Mouse (Mus musculus): ENCODE measurements around the gene Mical3.

The Mical3 gene

DNA sequence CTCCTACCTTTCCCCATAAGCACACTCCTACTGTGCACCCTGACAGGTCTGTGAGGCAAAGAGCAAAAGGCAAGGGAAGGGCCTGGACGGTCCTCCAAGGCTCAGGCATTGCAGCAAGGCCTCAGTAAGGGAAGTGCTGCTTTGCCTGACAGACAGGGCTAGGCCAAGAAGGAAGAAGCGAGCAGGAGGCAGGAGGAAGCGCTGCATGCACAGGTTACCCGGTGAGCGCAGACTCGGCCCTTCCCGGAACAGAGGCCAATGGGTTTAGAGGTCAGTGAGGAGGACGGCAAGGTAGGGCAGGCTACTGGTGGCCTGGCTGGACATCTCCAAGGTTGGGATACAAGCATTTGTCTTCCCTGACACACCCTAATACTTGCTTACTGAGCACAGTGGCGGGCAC lies 44.6 kb downstream of the Mical3 start:
- in situ Hi-C loops (cut with MboI, MseI), result no loop called here

- in situ Hi-C loops (cut with MboI, MseI), result no loop called here
Observed at GRCm38 (mm10) chr6:121084050-121084480, 46.7 kb downstream of the Mical3 start.

DNA sequence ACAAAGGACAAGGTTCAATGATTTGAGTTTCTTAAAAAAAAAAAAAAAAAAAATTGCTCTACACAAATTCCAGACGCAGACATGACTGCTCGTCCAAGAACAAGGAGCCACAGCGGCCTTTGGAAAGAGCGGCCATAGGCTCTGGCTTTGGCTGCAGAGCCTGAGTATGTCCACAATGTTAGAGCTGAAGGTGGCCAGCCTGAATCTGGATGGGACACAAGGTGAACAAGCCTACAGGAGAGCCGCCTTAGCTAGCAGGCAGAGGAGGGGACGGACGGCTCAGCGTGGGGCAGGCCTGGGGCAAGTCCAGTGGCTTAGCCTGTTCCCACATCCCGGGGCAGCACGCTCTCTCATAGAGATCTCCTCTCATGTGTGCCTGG lies 48.7 kb downstream of the Mical3 start:
- in situ Hi-C loops (cut with MboI, MseI), result no loop called here

DNA sequence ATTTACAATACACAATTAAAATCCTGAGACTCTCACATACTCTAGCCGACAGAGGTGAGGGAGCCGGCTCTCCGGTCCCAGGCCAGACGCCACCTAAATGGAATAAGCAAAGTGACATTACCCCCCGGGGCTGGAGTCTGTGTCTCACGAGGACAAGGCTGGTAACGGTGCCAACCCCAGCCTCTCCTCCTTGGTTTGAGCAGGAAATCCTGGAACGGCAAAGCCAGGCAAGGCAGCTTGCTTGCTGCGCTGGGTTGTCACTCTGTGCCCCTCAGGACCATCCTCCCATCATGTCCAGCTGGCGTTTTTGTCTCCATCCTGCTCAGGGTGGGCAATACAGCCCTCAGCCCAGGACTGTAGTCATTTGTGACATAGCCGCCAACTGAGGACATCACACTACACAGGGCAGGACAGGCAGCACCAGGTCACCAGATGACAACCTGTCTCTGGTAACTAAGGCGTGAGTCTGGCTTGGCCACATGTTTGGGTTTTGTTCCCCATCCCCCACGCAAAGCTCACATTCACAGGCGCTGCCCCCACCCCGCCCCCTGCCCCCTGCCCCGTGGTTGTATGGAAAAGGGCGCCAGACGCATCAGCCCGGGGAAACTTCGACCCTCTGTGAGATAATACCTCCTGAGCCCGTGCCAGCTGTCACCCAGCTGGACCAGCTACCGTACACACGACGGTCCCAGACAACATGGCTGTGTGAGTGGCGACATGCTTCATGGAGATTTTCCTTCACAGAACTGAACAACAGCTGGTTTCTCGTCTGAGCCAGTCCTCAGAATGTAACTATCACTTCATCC lies 49.3 kb downstream of the Mical3 start:
- in situ Hi-C loops (cut with MboI, MseI), result no loop called here

DNA sequence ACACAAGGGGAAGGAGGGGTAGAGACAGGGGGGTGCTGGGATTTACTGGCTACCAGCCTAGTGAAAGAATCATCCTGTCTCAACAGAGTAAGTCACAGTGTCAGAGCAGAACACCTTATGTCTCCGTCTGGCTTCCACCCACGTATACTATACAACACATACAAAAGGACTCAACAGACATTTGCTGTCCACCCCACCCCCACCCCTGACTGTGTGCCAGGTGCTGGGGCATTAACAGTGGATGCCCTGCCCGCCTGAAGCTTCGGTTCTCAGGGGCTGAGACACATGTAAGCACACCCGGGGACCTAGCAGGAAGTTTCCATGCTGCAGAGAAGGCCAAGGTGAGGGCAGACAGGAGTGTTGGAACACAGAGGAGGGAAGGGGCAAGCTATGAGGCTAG lies 52.6 kb downstream of the Mical3 start:
- in situ Hi-C loops (cut with MboI, MseI), result no loop called here

DNA sequence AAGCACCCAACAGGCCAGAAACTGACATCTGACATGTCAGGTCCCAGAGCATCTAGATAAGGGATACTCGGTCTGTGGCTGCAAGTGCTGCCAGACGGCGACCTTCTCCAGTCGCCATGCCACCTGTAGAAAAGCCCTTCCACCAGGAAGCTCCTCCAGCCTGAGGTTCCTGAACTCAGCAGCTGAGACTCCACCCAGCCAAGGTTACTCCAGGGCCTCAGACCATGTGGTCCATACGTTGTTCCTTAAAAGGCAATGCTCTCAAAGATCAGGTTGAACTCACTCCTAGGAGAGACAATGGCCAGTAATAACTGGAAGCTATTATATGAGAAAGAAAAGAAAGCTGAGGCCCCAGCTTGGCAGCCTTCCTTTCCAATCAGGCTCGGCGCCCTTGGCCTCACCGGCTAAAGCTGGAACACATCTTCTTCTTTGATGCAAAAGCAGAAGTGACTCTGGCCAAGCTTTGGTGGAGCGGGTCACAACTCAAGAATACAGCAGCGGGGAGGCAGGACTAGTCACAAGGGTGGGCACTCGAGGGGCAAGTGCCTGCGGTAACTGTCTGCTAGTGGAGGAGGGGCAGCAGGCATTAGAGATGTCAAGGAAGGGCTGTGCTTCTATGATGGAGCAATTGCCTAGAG lies 53.8 kb downstream of the Mical3 start:
- in situ Hi-C loops (cut with MboI, MseI), result no loop called here

- in situ Hi-C loops (cut with MboI, MseI), result no loop called here
Observed at GRCm38 (mm10) chr6:121075763-121076162, 55.0 kb downstream of the Mical3 start.

DNA sequence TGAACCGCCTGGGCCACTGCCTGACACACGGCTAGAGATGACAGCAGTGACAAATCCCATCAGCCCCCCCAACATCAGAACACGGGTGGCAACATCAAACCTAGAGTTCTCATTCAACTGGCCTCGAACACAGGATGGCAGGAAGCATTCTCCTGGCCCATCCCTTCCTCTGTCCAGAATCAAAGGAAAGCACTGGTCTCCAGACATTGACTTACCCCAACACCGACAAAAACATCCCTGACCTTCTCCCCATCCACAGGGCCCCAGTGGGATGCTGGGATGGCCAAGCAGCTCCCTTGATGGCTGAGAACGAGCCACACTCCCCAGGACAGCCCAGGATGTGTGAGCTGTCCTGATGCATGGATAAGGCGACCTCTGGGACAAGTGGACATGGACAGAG lies 57.5 kb downstream of the Mical3 start:
- in situ Hi-C loops (cut with MboI, MseI), result loop anchor here in 1 of 2 experiments (25.0 kb wide), 1 partner anchor 711 kb away; the partner anchor contains the start of genes Ccdc77 and Kdm5a

DNA sequence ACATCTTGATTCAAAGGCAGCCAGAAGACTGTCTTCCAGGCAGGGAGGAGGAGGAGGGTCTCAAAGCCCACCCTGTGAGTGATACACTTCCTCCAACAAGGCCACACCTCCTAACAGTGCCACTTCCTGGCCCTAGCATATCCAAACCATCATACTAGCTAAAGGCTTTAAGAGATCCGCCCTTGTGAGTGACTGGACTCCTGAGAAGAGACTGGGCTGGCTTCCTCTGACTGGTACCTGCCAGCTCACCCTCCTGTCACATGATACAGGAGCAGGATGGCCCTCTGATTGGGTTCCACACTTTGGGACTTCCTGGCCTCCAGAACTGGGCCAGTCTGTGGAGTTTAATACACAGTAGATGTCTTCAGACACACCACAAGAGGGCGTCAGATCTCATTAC lies 58.2 kb downstream of the Mical3 start:
- in situ Hi-C loops (cut with MboI, MseI), result loop anchor here in 1 of 2 experiments (25.0 kb wide), 1 partner anchor 710 kb away; the partner anchor contains the start of genes Ccdc77 and Kdm5a

GRCm38 (mm10) chr6:121070584-121071230 lies 60.1 kb downstream of the Mical3 start:
- in situ Hi-C loops (cut with MboI, MseI), result loop anchor here in 1 of 2 experiments (25.0 kb wide), 1 partner anchor 708 kb away; the partner anchor contains the start of genes Ccdc77 and Kdm5a

DNA sequence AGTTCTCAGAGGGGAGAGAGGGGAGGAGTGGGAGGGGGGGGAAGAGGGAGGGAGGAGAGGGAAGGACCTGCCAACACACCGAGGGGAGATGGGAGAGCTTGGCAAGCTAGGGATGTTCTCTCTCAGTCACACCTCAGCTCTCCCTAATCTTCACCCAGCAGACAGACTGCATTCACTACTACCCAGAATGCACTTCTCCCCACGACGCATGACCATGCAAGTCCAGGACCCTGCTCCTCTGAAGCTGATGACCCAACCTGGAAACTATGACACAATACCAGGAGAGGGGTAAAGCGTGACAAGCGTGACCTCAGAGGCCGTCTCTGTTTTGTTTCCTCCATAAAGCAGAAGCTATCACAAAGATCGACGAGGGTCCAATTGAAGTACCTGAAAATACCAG lies 61.6 kb downstream of the Mical3 start:
- in situ Hi-C loops (cut with MboI, MseI), result loop anchor here in 1 of 2 experiments (5.0 to 25.0 kb wide), 2 partner anchors 272 to 707 kb away; partner anchors contain the start of genes Ccdc77 and Kdm5a

DNA sequence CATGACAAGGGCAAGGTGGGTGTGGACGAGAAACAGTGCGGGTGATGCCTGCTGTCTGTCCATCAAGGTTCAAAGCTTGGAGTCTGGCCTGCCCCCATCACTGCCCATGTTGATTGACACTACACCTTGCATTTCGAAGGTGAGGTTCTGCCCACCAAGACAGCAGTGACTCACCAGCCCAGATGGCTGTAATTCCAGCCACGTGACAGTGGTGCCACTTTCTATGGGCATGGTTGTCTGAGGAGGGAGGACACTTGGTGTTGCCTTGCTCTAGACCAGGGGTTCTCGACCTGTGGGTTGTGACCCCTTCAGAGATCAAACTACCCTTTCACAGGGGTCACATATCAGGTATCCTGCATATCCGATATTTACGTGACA lies 62.7 kb downstream of the Mical3 start:
- in situ Hi-C loops (cut with MboI, MseI), result loop anchor here in 1 of 2 experiments (5.0 to 25.0 kb wide), 2 partner anchors 271 to 706 kb away; partner anchors contain the start of genes Ccdc77 and Kdm5a

DNA sequence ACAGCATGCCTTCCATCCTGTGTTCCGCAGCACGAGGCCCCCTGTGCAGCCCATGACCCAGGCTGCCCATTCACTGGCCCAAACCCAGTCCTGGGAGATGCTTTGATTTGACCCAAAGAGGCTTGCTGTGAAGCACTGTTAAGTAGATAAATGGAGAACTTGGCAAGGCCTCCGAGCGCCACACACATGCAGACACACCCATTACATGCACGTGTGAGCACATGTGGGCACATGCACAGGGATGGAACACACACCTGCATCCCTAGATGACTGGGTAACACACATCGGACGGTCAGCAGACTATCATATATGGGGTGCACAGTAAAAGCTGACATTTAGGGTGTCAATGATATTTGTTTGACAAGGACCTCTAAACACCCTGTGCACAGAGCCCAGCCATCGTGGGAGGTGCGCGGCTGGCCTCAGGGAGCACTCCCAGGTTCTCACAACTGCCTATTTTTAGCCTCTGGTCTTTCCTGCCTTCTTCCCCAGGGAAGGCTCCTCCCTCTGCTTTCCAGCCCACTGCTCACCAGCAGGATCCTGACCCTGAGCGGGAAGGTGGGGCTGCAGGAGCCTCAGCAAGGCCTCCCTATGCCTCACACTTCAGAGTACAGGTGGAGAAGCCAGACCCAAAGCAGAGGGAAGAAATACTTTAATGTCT lies 63.2 kb downstream of the Mical3 start:
- in situ Hi-C loops (cut with MboI, MseI), result loop anchor here in 1 of 2 experiments (5.0 to 25.0 kb wide), 2 partner anchors 270 to 705 kb away; partner anchors contain the start of genes Ccdc77 and Kdm5a

GRCm38 (mm10) chr6:121066761-121067160 lies 64.0 kb downstream of the Mical3 start:
- in situ Hi-C loops (cut with MboI, MseI), result loop anchor here in 1 of 2 experiments (5.0 to 25.0 kb wide), 2 partner anchors 269 to 704 kb away; partner anchors contain the start of genes Ccdc77 and Kdm5a

DNA sequence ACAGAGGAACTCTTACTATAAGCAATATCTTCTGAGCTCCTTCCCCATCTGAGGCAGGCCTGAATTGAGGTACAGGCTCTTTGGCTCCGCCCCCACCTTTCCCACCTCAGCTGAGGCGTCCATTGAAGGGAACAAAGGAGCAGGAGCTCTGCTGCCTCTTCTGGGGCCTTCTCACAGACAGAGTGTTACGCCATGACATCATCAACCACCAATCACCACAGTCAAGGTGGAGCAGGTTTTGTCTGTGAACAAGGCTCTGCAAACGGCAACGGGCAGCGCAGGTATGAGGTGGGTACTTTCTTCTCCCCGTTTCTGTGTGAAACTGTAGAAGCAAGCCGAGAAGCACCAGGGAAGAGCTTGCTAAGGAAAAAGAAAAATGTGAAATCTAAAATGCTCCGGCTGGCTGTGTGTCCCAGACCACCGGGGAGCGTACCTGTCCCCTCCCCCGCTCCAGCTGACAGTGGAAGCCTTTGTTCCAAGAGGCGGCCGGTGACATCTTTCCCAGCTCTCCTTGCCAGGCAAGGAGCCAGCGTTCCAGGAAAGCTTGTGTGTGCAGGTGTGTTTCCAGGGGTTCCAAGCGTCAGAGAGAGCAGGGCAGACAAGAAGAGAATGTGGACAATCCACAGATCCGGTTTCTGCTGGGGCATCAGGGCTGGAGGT lies 66.3 kb downstream of the Mical3 start:
- in situ Hi-C loops (cut with MboI, MseI), result loop anchor here in 1 of 2 experiments (5.0 to 25.0 kb wide), 2 partner anchors 267 to 702 kb away; partner anchors contain the start of genes Ccdc77 and Kdm5a

GRCm38 (mm10) chr6:121063771-121064170 lies 67.0 kb downstream of the Mical3 start:
- in situ Hi-C loops (cut with MboI, MseI), result loop anchor here in 1 of 2 experiments (25.0 kb wide), 1 partner anchor 701 kb away; the partner anchor contains the start of genes Ccdc77 and Kdm5a

- in situ Hi-C loops (cut with MboI, MseI), result loop anchor here in 1 of 2 experiments (25.0 kb wide), 1 partner anchor 701 kb away; the partner anchor contains the start of genes Ccdc77 and Kdm5a
Observed at GRCm38 (mm10) chr6:121062891-121063408, 67.8 kb downstream of the Mical3 start.

GRCm38 (mm10) chr6:121058039-121058438 lies 72.8 kb downstream of the Mical3 start:
- in situ Hi-C loops (cut with MboI, MseI), result loop anchor here in 1 of 2 experiments (25.0 kb wide), 1 partner anchor 696 kb away; the partner anchor contains the start of genes Ccdc77 and Kdm5a

DNA sequence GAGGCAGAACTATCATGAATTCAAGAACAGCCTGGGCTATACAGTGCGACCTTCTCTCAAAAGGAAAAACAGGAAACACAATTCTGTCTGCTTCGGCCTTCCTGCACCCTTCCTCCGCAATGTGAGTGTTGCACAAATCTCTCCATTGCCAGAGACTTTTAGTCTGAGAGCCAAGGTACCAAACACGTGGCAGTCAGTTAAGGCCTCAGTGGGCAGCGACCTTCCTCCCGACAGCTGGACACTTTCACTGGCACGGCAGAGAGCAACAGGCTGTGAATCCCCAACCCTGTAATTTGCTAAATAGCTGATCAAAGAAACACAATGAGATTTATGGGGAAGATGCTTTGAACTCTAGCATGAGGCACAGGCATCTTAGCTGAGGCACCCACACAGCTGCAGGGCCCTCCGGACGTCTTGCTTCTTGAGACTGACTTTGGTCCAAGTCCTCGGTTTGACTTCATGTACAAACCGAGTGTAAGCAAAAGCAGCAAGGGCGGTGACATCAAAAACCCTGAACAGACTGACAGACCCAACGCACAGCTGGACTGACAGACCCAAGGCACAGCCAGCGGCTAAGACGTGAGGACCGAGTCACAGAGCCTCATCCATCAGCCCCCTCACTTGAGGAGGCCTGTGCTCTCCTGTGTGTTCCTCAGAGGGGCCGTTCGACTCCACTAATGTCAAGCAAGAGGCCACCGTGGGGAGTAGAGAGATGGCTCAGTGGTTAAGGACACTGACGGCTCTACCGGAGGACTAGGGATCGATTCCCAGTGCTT lies 73.4 kb downstream of the Mical3 start:
- in situ Hi-C loops (cut with MboI, MseI), result loop anchor here in 1 of 2 experiments (25.0 kb wide), 1 partner anchor 695 kb away; the partner anchor contains the start of genes Ccdc77 and Kdm5a
